Mouse (Mus musculus) hindbrain, embryonic 10.5 days (tissue): ENCODE measurements around the gene Slc35e1. TPM values are rescaled to one million over a fixed set of nuclear protein-coding genes. Genes with fewer than 3 reads are reported as not detected.

ENCODE experiments used
- DNase-seq: peaks from one replicate; pipeline ENCODE4 v3.0.0-alpha.2; 2017; ENCODE audit warnings: low spot score
- H3K27ac ChIP-seq: fragments of 300-500 bp; sonication (generic); 2 replicates; pipeline ENCODE4 v1.5.1; 2016; ENCODE audit warnings: mild to moderate bottlenecking, moderate library complexity
- H3K27me3 ChIP-seq: fragments of 300-500 bp; sonication (generic); 2 replicates; pipeline ENCODE4 v1.6.1; 2016; ENCODE audit warnings: mild to moderate bottlenecking; ENCODE audit not compliant: poor library complexity, insufficient read depth, severe bottlenecking
- H3K36me3 ChIP-seq: fragments of 300-500 bp; sonication (generic); 2 replicates; pipeline ENCODE4 v1.6.1; 2016; ENCODE audit warnings: mild to moderate bottlenecking, moderate library complexity
- H3K4me1 ChIP-seq: fragments of 300-500 bp; sonication (generic); replicated peaks from 2 replicates; pipeline ENCODE4 v1.6.1; 2016; ENCODE audit warnings: mild to moderate bottlenecking
- H3K4me3 ChIP-seq: fragments of 300-500 bp; sonication (generic); 2 replicates; pipeline ENCODE4 v1.5.1; 2016; ENCODE audit warnings: mild to moderate bottlenecking, moderate library complexity
- H3K9me3 ChIP-seq: fragments of 300-500 bp; sonication (generic); 2 replicates; pipeline ENCODE4 v1.6.1; 2016; ENCODE audit warnings: mild to moderate bottlenecking, moderate library complexity
- WGBS: fragments of 180-500 bp; shearing (Covaris S2); methylation state at CpG from one replicate; pipeline ENCODE4 v1.1.7; 2016; 5-methylcytosine and 5-hydroxymethylcytosine counted together
- polyA plus RNA-seq: library from polyadenylated mRNA; unstranded; fragments of >200 nt; fragmentation: Nextera tagmentation; extraction: Ambion mirVana; gene quantifications from 2 replicates; pipeline ENCODE4 v1.2.1, GENCODE M21; 2016

Gene Slc35e1
- polyA plus RNA-seq, 1 experiment from 2014 or later = 21.3 TPM

DNA sequence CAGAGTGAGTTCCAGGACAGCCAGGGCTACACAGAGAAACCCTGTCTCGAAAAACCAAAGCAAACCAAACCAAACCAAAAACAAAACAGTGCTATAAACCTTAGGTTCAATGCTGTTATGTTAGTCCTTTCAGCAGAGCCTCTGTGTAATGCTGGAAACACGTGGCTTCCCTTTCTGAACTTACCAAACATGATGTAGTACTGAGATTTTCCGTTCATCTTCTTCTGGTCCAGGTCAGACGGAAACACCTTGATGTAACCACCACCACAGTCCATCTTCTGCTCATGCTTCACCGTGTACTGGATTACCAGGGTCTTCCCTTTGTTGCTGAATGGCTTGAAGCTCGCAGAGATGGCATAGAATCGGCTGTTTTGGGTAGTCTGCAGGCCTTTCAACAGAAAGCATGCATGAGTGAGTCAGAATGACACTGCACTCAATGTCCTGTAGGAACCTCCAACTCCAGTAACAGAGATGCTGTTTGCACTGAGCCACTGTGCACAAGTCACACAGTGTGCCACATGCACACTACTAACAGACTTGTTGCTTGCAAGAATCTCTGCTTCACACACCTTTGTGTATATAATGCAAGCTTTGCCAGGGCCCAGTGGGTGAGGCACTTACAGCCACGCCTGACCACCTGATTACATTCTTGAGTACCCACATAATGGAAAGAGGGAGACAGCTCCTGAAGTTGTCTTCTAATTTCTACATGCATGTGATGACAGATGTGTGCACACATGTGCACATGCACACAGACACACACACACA, 54.0 kb downstream of the Slc35e1 start:
- no peak for DNase-seq
- WGBS = 65% methylated on average over 8 of the region's 8 CpGs
- Histone ChIP-seq H3K27me3 (no peaks in the 10 kb centered on the region), H3K27ac (no peak overlapping the region), H3K9me3 (no peaks in the 10 kb centered on the region), H3K36me3 (no peaks in the 10 kb centered on the region), H3K4me1 (peaks cover 6% of the 10 kb centered on the region; the same call in 1 of the 2 replicates), H3K4me3 (no peak overlapping the region)

DNA sequence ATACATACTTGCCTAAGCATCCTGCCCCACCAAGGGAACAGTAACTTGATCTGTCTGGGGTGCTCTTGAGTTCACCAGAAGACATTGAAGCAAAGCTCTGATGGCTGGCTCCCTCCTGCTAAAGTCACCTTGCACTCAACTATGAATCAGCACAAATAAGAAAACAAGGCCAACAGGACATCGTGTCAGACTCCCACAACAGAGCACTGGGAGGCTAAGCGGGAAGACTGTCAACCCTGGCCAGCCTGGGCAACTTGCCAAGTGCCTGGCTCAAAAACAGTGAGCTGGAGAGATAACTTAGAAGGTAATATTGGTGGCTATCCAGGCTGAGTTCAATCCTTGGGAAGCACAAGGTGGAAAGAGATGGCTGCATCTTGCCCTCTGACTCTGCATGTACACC, 57.5 kb downstream of the Slc35e1 start:
- Histone ChIP-seq H3K4me3 (no peak overlapping the region), H3K27ac (no peak overlapping the region), H3K4me1 (no peaks in the 10 kb centered on the region), H3K27me3 (no peaks in the 10 kb centered on the region), H3K9me3 (no peaks in the 10 kb centered on the region), H3K36me3 (no peaks in the 10 kb centered on the region)
- DNase-seq = no peak
- WGBS = 73% methylated on average over 2 of the region's 2 CpGs

Other genes starting within 250 kb of the Slc35e1 start
- 31.5 and 33.0 TPM in 2 replicates for gene Gm10282, start 187.4 kb downstream of the Slc35e1 start, polyA plus RNA-seq
- 3.9 and 5.8 TPM in 2 replicates for gene Klf2, start 173.6 kb downstream of the Slc35e1 start, polyA plus RNA-seq
- 73.8 and 74.3 TPM in 2 replicates for gene Eps15l1, start 71.2 kb downstream of the Slc35e1 start, polyA plus RNA-seq
- gene Calr3, start 48.7 kb downstream of the Slc35e1 start, polyA plus RNA-seq = 0.80 and 1.6 TPM in 2 replicates
- 14.3 and 15.5 TPM in 2 replicates for gene 1700030K09Rik, start 48.7 kb downstream of the Slc35e1 start, polyA plus RNA-seq
- 99.1 and 105 TPM in 2 replicates for gene Cherp, start 17.4 kb downstream of the Slc35e1 start, polyA plus RNA-seq
- 18.9 and 21.9 TPM in 2 replicates for gene Med26, start 55.7 kb upstream of the Slc35e1 start, polyA plus RNA-seq
- 113 and 125 TPM in 2 replicates for gene Smim7, start 78.5 kb upstream of the Slc35e1 start, polyA plus RNA-seq
- 8.6 and 11.0 TPM in 2 replicates for gene Tmem38a, start 79.4 kb upstream of the Slc35e1 start, polyA plus RNA-seq
- 0.02 TPM in 1 of 2 replicates, not detected in the other for gene Nwd1, start 154.1 kb upstream of the Slc35e1 start, polyA plus RNA-seq
- gene Sin3b, start 230.7 kb upstream of the Slc35e1 start, polyA plus RNA-seq = 154 and 175 TPM in 2 replicates